Mouse (Mus musculus) hindbrain, embryonic 10.5 days (tissue): ENCODE results near the gene Slc25a25. TPM values are rescaled to one million over a fixed set of nuclear protein-coding genes. Genes with fewer than 3 reads are reported as not detected.
"Not testable (repeated sequence)": the region's sequence is repeated elsewhere in the genome, so short reads cannot be mapped to it uniquely, and the experiment has no call there.

Experiments used
- DNase-seq: peaks from one replicate; pipeline ENCODE4 v3.0.0-alpha.2; 2017; ENCODE audit warnings: low spot score
- H3K27ac ChIP-seq: fragments of 300-500 bp; sonication (generic); 2 replicates; pipeline ENCODE4 v1.5.1; 2016; ENCODE audit warnings: mild to moderate bottlenecking, moderate library complexity
- H3K27me3 ChIP-seq: fragments of 300-500 bp; sonication (generic); 2 replicates; pipeline ENCODE4 v1.6.1; 2016; ENCODE audit warnings: mild to moderate bottlenecking; ENCODE audit not compliant: poor library complexity, insufficient read depth, severe bottlenecking
- H3K36me3 ChIP-seq: fragments of 300-500 bp; sonication (generic); 2 replicates; pipeline ENCODE4 v1.6.1; 2016; ENCODE audit warnings: mild to moderate bottlenecking, moderate library complexity
- H3K4me1 ChIP-seq: fragments of 300-500 bp; sonication (generic); replicated peaks from 2 replicates; pipeline ENCODE4 v1.6.1; 2016; ENCODE audit warnings: mild to moderate bottlenecking
- H3K4me3 ChIP-seq: fragments of 300-500 bp; sonication (generic); 2 replicates; pipeline ENCODE4 v1.5.1; 2016; ENCODE audit warnings: mild to moderate bottlenecking, moderate library complexity
- H3K9me3 ChIP-seq: fragments of 300-500 bp; sonication (generic); 2 replicates; pipeline ENCODE4 v1.6.1; 2016; ENCODE audit warnings: mild to moderate bottlenecking, moderate library complexity
- WGBS: fragments of 180-500 bp; shearing (Covaris S2); methylation state at CpG from one replicate; pipeline ENCODE4 v1.1.7; 2016; 5-methylcytosine and 5-hydroxymethylcytosine counted together
- polyA plus RNA-seq: library from polyadenylated mRNA; unstranded; fragments of >200 nt; fragmentation: Nextera tagmentation; extraction: Ambion mirVana; gene quantifications from 2 replicates; pipeline ENCODE4 v1.2.1, GENCODE M21; 2016

Gene Slc25a25
- polyA plus RNA-seq: 28.8 and 34.4 TPM in 2 replicates

DNA sequence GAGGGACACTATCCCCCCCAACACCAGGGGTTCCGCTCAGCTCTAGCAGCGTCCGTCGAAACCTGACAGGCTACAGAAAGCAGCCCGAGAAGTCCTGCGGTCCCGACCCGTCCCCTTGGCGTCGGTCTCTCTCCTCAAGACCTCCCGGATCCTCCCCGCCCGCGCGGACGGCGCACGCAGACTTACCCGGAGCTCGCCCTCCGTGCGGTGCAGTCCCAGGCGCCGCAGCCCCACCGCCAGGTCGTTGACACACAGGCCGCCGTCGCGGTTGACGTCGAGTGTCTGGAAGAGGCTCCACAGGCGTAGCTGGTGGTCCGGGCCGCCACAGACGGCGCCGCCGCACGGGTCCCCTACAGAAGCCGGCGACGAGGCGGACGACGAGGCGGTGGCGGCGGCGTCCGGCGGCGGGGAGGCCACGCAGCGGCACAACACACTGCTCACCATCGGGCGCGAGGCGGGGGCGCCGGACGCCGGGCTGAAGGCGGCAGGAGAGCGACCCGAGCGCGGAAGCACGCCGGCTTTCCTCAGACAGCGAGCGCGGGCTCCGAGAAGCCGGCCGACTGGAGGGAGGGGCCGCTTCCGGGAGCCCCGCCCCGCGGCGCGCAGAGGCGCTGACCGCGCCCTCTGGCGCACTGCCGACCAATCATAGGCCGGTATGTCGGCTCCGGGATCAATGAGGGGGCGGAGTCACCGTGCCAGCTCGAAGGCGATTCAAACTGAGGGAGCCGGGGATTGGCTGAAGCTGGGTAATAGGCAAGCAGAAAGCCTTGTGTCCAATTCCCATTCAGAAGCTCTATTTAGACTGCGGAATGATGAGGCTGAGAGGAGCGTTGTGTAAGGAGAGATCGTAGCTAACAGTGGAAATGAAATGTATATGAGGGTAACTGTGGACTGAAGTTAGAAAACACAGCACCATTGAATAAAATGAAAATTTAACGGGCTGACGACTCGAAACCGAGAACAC is at the start of gene Slc25a25:
TSS of gene Slc25a25 (minus strand) at position 565 of the 964 bp plus-strand sequence.
- peak within 1 kb of the TSS; percentile 92 for H3K27ac ChIP-seq
- under 1% methylated on average over 103 of the region's 103 CpGs for WGBS
- no peaks in the 10 kb centered on the region for H3K27me3 ChIP-seq
- no peaks in the 10 kb centered on the region for H3K9me3 ChIP-seq
- peaks cover 44% of the 10 kb centered on the region for H3K4me1 ChIP-seq
- DNase-seq: peak; percentile 97
- peaks cover 14% of the 10 kb centered on the region for H3K36me3 ChIP-seq
- peak within 1 kb of the TSS; percentile 79 for H3K4me3 ChIP-seq

DNA sequence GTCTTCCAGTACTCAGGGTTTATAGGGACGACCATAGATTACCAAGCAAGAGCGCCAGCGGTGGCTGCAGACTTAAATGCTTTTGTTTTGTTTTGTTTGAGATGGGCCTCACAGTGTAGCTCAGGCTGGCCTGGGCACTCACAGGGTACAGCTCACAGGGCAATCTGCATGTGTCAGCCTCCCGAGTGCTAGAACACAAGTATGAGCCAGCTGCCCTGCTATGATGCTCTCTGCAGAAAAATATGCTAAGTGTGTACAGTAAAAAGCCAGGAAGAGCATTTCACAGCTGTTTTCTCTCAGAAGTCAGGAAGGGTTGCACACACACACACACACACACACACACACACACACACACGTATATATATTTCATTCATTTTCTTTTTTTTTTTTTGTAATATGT is 49.2 kb upstream of the Slc25a25 start:
- Histone ChIP-seq H3K4me3 (no peak overlapping the region), H3K9me3 (peaks cover 5% of the 10 kb centered on the region), H3K27me3 (no peaks in the 10 kb centered on the region), H3K27ac (no peak overlapping the region), H3K4me1 (peaks cover 7% of the 10 kb centered on the region), H3K36me3 (no peaks in the 10 kb centered on the region)
- WGBS: 84% methylated on average over 5 of the region's 5 CpGs
- DNase-seq: no peak

DNA sequence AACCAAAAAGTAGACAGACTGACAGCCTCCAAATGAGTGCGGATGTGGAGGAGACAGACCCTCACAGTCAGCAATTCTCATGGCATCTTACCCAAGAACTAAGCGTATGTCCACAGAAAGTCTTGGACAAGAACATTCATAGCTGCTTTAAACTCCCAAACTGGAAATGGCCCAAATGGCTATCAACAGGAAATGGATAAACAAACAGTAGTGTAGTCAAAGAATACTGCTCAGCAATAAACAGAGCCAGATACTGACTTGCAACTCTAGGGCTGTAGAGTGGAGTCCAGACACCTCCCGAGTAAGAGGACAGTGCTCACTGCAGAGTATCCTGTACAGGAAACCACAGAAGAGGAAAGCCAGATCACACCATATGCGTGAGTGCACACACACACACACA is 48.1 kb upstream of the Slc25a25 start:
- Histone ChIP-seq H3K4me3 (no peak overlapping the region), H3K36me3 (no peaks in the 10 kb centered on the region), H3K4me1 (peaks cover 16% of the 10 kb centered on the region), H3K27me3 (no peaks in the 10 kb centered on the region), H3K27ac (no peak overlapping the region), H3K9me3 (peaks cover 5% of the 10 kb centered on the region)
- 95% methylated on average over 4 of the region's 4 CpGs for WGBS
- no peak for DNase-seq

DNA sequence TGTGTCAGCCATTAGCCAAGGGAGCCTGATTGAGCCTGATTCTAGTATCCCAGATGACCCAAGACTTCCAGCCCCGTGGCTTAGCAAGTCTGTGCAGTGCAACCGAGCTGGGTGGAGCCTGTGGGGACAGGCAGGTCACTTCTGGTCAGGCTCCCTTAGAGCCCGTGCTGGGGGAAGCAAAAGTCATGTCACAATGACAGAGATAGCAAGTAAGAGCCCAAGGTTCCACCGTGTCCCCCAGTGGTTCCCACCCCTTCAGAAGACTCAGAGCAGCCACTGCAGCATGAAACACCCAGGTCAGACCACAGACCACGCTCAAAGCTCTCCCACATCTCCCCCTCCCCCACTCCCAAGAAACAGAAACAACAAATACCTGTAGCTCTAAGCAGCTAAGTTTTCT is 44.9 kb upstream of the Slc25a25 start:
- Histone ChIP-seq H3K9me3 (peaks cover 5% of the 10 kb centered on the region), H3K4me3 (no peak overlapping the region), H3K27me3 (no peaks in the 10 kb centered on the region), H3K27ac (peak overlapping the region; percentile 29; the same call in 1 of the 2 replicates), H3K36me3 (no peaks in the 10 kb centered on the region), H3K4me1 (peaks cover 10% of the 10 kb centered on the region)
- WGBS: 77% methylated on average over 5 of the region's 5 CpGs
- DNase-seq: no peak

GRCm38 (mm10) chr2:32495185-32495726 is 44.0 kb upstream of the Slc25a25 start:
- Histone ChIP-seq H3K27me3 (no peaks in the 10 kb centered on the region), H3K27ac (peak overlapping the region; percentile 40; the same call in 1 of the 2 replicates), H3K36me3 (no peaks in the 10 kb centered on the region), H3K4me1 (peaks cover 10% of the 10 kb centered on the region), H3K4me3 (no peak overlapping the region), H3K9me3 (peaks cover 5% of the 10 kb centered on the region)
- no peak for DNase-seq
- 81% methylated on average over 20 of the region's 20 CpGs for WGBS

- DNase-seq: no peak
- Histone ChIP-seq H3K27me3 (no peaks in the 10 kb centered on the region), H3K9me3 (peaks cover 5% of the 10 kb centered on the region), H3K4me3 (no peak overlapping the region), H3K4me1 (peaks cover 10% of the 10 kb centered on the region), H3K36me3 (no peaks in the 10 kb centered on the region), H3K27ac (peak overlapping the region; percentile 18; the same call in 1 of the 2 replicates)
- 81% methylated on average over 2 of the region's 2 CpGs for WGBS
Observed at GRCm38 (mm10) chr2:32494522-32494921, 43.3 kb upstream of the Slc25a25 start.

DNA sequence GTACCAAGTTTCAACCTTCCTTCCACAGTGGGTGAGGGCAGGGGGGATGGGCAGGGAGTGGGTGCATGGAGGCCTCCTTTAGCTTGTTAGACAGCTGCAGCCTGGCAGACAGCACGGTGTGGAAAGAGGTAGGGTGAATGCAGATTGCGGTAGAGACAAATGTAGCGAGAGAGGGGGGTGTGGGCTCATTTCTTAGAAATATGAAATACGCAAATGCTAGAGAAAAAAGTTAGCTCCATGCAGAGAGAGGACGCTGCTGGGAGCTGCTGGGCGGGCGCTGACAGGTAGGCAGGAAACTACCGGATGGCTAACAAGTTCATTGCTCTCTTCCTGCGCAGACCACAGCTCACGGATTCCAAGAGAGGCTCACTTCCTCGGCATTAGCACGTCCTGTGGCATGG is 42.1 kb upstream of the Slc25a25 start:
- Histone ChIP-seq H3K9me3 (no peaks in the 10 kb centered on the region), H3K4me1 (peaks cover 14% of the 10 kb centered on the region), H3K27ac (no peak overlapping the region), H3K4me3 (no peak overlapping the region), H3K27me3 (no peaks in the 10 kb centered on the region), H3K36me3 (no peaks in the 10 kb centered on the region)
- no peak for DNase-seq
- 86% methylated on average over 12 of the region's 12 CpGs for WGBS

DNA sequence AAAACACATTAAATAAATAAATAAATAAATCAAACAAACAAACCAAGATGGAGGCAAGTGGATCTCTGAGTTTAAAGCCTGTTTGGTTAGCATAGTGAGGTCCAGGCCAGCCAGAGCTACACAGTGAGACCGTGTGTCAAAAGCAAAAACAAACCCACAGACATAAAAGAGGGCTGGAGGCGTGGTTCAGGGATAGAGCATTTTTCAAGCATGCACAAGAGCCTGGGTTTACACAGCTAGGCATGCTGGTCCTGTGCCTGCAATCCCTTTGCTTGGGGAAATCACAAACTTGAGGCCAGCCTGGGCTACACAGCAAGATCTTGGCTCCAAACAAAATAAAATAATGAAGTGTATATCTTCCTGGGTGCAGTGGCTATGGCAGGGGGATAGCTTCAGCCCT is 41.4 kb upstream of the Slc25a25 start:
- no peak overlapping the region for H3K27ac ChIP-seq
- no peaks in the 10 kb centered on the region for H3K9me3 ChIP-seq
- no peak overlapping the region for H3K4me3 ChIP-seq
- 70% methylated on average over 2 of the region's 2 CpGs for WGBS
- no peaks in the 10 kb centered on the region for H3K36me3 ChIP-seq
- peaks cover 14% of the 10 kb centered on the region for H3K4me1 ChIP-seq
- H3K27me3 ChIP-seq: no peaks in the 10 kb centered on the region
- DNase-seq: no peak

- H3K4me1 ChIP-seq: peaks cover 18% of the 10 kb centered on the region
- not testable (repeated sequence) for H3K36me3 ChIP-seq, DNase-seq, H3K27me3 ChIP-seq, H3K9me3 ChIP-seq, H3K4me3 ChIP-seq, H3K27ac ChIP-seq
Observed at GRCm38 (mm10) chr2:32490730-32491129, 39.5 kb upstream of the Slc25a25 start.

GRCm38 (mm10) chr2:32488679-32489078 is 37.4 kb upstream of the Slc25a25 start:
- Histone ChIP-seq H3K36me3 (no peaks in the 10 kb centered on the region), H3K4me1 (0 out of 2 replicates have a peak, but pooled peaks cover 13% of the 10 kb centered on the region), H3K27me3 (no peaks in the 10 kb centered on the region), H3K4me3 (0 out of 2 replicates have a peak overlapping the region, but pooled peaks have one; percentile 18), H3K27ac (0 out of 2 replicates have a peak overlapping the region, but pooled peaks have one; percentile 23), H3K9me3 (no peaks in the 10 kb centered on the region)
- peak; percentile 84 for DNase-seq
- 3% methylated on average over 5 of the region's 5 CpGs for WGBS

DNA sequence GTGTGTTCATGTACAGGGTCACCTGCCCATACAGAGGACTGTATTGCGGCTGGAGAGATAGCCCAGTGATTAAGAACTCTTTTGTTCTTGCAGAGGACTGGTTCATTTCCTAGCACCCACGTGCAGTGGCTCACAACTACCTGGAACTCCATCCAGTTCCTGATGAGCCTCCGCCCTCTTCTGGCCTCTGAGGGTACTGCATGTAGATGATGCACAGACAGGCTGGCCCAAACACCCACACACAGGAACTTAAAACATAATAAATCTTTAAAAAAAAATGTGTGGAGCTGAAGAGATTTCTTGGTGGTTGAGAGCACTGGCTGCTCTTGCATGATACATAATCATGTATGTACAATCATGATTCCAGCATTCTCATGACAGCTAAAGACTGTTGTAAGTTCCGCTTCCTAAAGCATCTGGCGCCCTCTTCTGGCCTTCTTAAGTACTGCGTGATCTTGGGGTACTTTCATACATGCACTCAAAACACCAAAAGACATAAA is 35.9 kb upstream of the Slc25a25 start:
- Histone ChIP-seq H3K4me3 (no peak overlapping the region), H3K4me1 (0 out of 2 replicates have a peak, but pooled peaks cover 13% of the 10 kb centered on the region), H3K27ac (peak overlapping the region; percentile 43; the same call in 1 of the 2 replicates), H3K27me3 (no peaks in the 10 kb centered on the region), H3K9me3 (no peaks in the 10 kb centered on the region), H3K36me3 (no peaks in the 10 kb centered on the region)
- peak; percentile 88 for DNase-seq
- 9% methylated on average over 6 of the region's 6 CpGs for WGBS

DNA sequence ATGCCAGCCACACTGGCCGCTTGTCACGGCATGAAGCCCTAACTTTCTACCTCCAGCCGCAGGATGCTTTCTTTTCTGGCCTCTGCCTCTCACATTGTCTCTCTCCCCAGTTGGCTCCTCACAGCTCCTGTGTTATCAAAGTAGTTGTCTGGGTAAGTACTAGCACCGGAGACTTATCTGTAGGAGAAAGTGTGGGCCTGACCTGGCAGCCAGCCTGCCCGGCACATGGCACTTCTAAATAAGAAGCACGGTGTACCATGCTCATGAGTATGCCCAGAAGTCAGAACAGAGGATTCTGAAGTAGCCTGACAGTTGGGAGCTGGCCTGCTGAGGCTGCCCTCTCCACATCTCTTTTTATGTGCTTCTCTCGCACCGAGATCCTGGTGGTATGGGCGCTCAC is 34.9 kb upstream of the Slc25a25 start:
- 95% methylated on average over 9 of the region's 9 CpGs for WGBS

DNA sequence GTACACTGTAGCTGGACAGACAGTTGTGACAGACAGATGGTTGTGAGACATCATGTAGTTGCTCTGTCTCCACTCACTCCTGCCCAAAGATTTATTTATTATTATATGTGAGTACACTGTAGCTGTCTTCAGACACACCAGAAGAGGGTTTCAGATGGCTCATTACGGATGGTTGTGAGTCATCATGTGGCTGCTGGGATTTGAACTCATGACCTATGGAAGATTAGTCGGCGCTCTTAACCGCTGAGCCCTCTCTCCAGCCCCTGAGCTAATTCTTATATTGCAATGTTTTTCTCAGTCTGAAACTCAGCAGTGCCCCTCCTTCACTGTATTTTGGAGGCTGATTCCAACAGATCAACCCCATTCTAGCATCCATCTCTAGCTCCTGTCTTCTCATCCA is 34.5 kb upstream of the Slc25a25 start:
- 92% methylated on average over 4 of the region's 4 CpGs for WGBS
- no peaks in the 10 kb centered on the region for H3K9me3 ChIP-seq
- H3K36me3 ChIP-seq: no peaks in the 10 kb centered on the region
- no peaks in the 10 kb centered on the region for H3K27me3 ChIP-seq
- 0 out of 2 replicates have a peak, but pooled peaks cover 13% of the 10 kb centered on the region for H3K4me1 ChIP-seq
- no peak overlapping the region for H3K27ac ChIP-seq
- DNase-seq: no peak
- no peak overlapping the region for H3K4me3 ChIP-seq

More for the DNA sequence above, 34.9 kb upstream of the Slc25a25 start:
- no peaks in the 10 kb centered on the region for H3K27me3 ChIP-seq
- no peaks in the 10 kb centered on the region for H3K36me3 ChIP-seq
- H3K4me1 ChIP-seq: 0 out of 2 replicates have a peak, but pooled peaks cover 13% of the 10 kb centered on the region
- H3K27ac ChIP-seq: no peak overlapping the region
- H3K9me3 ChIP-seq: no peaks in the 10 kb centered on the region
- no peak overlapping the region for H3K4me3 ChIP-seq
- no peak for DNase-seq
